Mouse (Mus musculus): ENCODE measurements around the gene Phf20. TPM values are rescaled to one million over a fixed set of nuclear protein-coding genes. Genes with fewer than 3 reads are reported as not detected.

Phf20 gene
- polyA plus RNA-seq, 1 experiment from 2014 or later, result 75.5 TPM

DNA sequence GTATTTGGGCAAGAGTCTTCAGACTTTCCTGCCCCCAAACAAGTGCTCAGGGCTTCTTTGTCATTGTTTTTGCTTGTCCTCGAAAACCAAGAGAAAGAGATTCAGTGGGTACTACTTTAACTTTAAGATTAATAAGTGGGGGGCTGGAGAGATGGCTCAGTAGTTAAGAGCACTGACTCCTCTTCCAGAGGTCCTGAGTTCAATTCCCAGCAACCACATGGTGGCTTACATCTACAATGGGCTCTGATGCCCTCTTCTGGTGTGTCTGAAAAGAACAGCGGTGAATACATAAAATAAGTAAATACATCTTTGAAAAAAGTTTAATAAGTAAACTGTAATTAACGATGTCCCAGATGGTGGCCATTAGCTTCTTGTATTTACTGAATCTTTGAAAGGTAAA is 116.9 kb downstream of the Phf20 start:
- no peaks in the 10 kb centered on the region for H3K9me3 ChIP-seq (replicated peaks)
- peak overlapping the region; percentile 92 for H3K4me3 ChIP-seq
- H3K27me3 ChIP-seq (ENCODE audit: low read depth, poor library complexity, severe bottlenecking), result no peaks in the 10 kb centered on the region
- WGBS, result 59% methylated on average over 3 of the region's 3 CpGs
- peak overlapping the region; percentile 99; the same call in 1 of the 2 replicates for H3K27ac ChIP-seq
- DNase-seq (ENCODE audit: low spot score), result no peak
- peaks cover 22% of the 10 kb centered on the region for H3K36me3 ChIP-seq
- peaks cover 20% of the 10 kb centered on the region for H3K4me1 ChIP-seq

DNA sequence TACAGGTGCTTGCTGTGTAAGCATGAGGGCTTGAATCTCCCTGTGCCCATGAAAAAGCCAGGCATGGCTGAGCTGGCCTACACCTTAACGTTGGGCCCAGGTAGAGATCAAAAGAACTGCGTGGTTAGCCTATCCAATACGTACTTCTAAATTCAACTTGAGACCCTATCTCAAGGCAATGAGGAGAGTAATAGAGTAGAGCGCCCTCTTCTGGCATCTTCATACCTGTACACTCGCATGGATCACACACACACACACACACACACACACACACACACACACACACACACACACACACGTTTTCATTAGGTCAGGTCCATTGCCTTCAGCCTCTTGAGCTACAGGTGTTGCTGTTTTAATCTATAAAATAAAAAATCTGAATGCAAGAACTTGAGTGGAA is 118.5 kb downstream of the Phf20 start:
- Histone ChIP-seq H3K4me3 (no peak overlapping the region), H3K9me3 (replicated peaks) (no peaks in the 10 kb centered on the region), H3K27me3 (ENCODE audit: low read depth, poor library complexity, severe bottlenecking) (no peaks in the 10 kb centered on the region), H3K36me3 (peaks cover 17% of the 10 kb centered on the region), H3K27ac (no peak overlapping the region), H3K4me1 (peaks cover 20% of the 10 kb centered on the region)
- DNase-seq (ENCODE audit: low spot score), result no peak
- WGBS, result 94% methylated on average over 6 of the region's 6 CpGs

DNA sequence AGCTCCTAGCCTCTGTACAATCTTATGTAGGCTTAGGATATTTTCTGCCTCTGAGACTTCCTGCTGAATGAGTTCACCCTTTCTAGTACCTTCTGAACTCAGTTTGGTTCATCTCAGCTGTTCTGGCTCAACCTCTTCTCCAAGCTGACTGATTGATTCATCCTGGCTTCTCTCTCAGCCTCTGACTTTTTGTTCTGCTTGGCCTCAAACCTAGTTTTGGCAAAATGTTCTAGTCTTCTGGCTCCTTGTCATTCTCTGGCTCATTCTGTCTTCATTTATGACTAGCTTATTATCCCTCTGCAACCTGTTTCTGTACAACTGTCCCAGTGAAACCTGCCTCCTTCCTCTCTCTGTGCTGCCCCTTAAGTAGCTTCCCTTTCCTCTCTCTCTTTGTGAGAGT is 122.2 kb downstream of the Phf20 start:
- DNase-seq (ENCODE audit: low spot score), result no peak
- Histone ChIP-seq H3K27me3 (ENCODE audit: low read depth, poor library complexity, severe bottlenecking) (no peaks in the 10 kb centered on the region), H3K36me3 (peaks cover 12% of the 10 kb centered on the region), H3K4me1 (no peaks in the 10 kb centered on the region), H3K9me3 (replicated peaks) (no peaks in the 10 kb centered on the region), H3K4me3 (no peak overlapping the region), H3K27ac (no peak overlapping the region)

DNA sequence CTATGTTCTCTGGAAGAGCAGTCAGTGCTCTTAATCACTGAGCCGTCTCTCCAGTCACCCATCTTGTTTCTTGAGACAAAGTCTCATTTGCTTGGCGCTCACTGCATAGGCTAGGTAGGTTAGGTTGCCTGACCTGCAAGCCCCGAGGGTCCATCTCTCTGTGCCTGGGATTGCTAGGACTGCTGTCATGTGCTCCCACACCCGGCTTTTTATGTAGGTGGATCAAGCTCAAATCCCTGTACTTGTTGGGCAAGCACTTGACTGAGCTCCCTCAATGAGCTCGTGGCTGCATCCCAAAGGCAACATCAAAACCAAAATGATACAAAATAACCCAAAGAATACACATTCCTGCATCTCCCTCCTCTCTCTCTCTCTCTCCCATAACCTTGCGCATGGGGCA is 125.3 kb downstream of the Phf20 start:
- H3K4me1 ChIP-seq, result peaks cover 8% of the 10 kb centered on the region; the same call in 1 of the 2 replicates
- no peak for DNase-seq (ENCODE audit: low spot score)
- 86% methylated on average over 6 of the region's 6 CpGs for WGBS
- no peak overlapping the region for H3K4me3 ChIP-seq
- 0 out of 2 replicates have a peak, but pooled peaks cover 5% of the 10 kb centered on the region for H3K36me3 ChIP-seq
- H3K9me3 ChIP-seq (replicated peaks), result no peaks in the 10 kb centered on the region
- H3K27me3 ChIP-seq (ENCODE audit: low read depth, poor library complexity, severe bottlenecking), result no peaks in the 10 kb centered on the region
- H3K27ac ChIP-seq, result no peak overlapping the region

DNA sequence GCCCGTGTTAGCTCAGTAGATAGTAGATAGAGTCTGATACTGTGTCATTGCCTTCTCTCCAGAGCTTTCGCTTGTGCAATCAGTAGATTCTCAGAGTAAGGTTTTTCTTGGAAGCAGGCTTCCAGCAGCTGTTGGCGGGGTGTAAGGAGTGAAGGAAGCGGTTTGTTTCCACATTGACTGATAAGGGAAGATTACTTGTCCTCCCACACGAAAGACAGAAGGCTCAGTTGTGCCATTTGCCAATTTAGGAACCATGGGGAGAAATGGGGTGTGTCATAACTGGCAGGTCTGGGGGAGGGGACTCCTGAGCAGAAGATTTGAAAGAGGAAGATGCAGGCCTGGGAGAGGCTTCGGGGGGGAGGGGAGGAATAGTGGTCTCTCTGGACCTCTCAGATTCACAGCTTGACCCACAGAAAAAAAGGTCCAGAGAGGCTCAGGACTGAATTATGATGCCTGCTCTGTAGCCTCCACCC is 127.9 kb downstream of the Phf20 start:
- Histone ChIP-seq H3K27me3 (ENCODE audit: low read depth, poor library complexity, severe bottlenecking) (no peaks in the 10 kb centered on the region), H3K36me3 (0 out of 2 replicates have a peak, but pooled peaks cover 5% of the 10 kb centered on the region), H3K27ac (no peak overlapping the region), H3K9me3 (replicated peaks) (no peaks in the 10 kb centered on the region), H3K4me1 (peaks cover 8% of the 10 kb centered on the region; the same call in 1 of the 2 replicates), H3K4me3 (no peak overlapping the region)
- no peak for DNase-seq (ENCODE audit: low spot score)
- WGBS, result 69% methylated on average over 6 of the region's 6 CpGs

DNA sequence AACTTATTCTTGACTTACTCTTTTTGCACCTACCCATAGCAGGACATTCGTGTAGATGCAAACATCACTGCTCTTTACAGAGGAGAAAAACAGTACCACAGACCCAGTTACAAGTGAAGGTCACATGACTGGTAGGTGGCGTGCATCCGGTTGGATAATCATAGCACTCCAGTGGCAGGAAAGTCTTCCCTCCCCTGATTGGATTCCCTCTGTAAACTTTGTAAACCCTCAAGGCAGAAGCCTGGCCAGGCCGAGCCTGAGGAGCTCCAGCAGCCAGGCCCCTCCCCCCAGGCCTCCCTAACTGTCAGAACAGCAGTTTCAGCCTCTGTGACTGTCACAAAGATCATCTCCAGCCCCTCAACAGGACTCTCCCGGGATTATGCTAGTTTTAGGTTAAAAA is 128.4 kb downstream of the Phf20 start:
- no peak overlapping the region for H3K4me3 ChIP-seq
- peaks cover 8% of the 10 kb centered on the region; the same call in 1 of the 2 replicates for H3K4me1 ChIP-seq
- no peaks in the 10 kb centered on the region for H3K9me3 ChIP-seq (replicated peaks)
- WGBS, result 43% methylated on average over 5 of the region's 5 CpGs
- H3K27me3 ChIP-seq (ENCODE audit: low read depth, poor library complexity, severe bottlenecking), result no peaks in the 10 kb centered on the region
- DNase-seq (ENCODE audit: low spot score), result no peak
- 0 out of 2 replicates have a peak, but pooled peaks cover 5% of the 10 kb centered on the region for H3K36me3 ChIP-seq
- no peak overlapping the region for H3K27ac ChIP-seq

DNA sequence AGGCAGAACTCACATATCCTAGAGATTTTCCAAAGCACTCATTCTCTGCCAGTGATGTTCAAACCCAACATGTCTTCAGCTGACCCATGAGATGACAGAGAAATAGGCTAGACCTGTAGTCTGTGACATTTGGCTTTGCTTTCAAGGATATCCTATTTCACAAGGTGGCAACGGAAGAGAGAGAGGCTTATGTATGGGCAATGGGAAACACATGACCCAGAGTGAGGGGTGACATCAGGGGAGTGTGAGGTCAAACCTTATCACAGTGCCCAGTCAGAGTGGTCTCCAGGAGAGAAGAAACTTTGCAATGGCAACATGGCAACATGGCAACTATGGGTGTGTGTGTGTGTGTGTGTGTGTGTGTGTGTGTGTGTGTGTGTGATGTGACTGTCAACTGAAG is 134.4 kb downstream of the Phf20 start:
- no peaks in the 10 kb centered on the region for H3K4me1 ChIP-seq
- no peak for DNase-seq (ENCODE audit: low spot score)
- H3K36me3 ChIP-seq, result no peaks in the 10 kb centered on the region

DNA sequence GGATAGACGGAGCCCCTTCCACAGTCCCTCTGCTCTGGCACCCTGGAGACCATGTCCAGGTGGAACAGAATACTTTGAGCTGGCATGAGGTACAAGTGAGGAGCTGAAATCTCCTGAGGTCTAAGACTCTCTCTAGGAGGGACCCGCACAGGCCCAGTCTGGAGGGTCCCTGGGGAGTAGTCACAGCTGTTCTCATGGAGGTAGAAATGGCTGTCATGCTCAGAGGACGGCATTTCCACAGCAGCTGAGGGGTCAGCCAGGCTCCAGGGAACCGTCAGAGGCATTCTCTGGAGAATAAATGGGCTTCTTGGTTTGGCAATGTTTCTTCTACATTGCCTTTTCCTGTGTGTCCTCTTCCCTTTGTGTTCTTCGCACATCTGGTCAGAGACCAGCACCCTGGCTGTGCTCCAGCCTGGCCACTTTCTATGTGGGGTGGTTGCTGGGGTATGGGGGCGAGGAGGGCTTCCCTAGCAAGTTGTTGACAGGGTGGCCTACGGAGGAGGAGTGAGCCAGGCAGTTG is 135.2 kb downstream of the Phf20 start:
- H3K9me3 ChIP-seq (replicated peaks), result no peaks in the 10 kb centered on the region
- H3K36me3 ChIP-seq, result no peaks in the 10 kb centered on the region
- H3K4me3 ChIP-seq, result no peak overlapping the region
- DNase-seq (ENCODE audit: low spot score), result no peak
- WGBS, result 84% methylated on average over 7 of the region's 7 CpGs
- no peaks in the 10 kb centered on the region for H3K27me3 ChIP-seq (ENCODE audit: low read depth, poor library complexity, severe bottlenecking)
- no peaks in the 10 kb centered on the region for H3K4me1 ChIP-seq
- no peak overlapping the region for H3K27ac ChIP-seq

More for the DNA sequence above, 134.4 kb downstream of the Phf20 start:
- H3K27ac ChIP-seq, result no peak overlapping the region
- no peaks in the 10 kb centered on the region for H3K9me3 ChIP-seq (replicated peaks)
- no peak overlapping the region for H3K4me3 ChIP-seq
- 47% methylated on average over 1 of the region's 1 CpGs for WGBS
- no peaks in the 10 kb centered on the region for H3K27me3 ChIP-seq (ENCODE audit: low read depth, poor library complexity, severe bottlenecking)

DNA sequence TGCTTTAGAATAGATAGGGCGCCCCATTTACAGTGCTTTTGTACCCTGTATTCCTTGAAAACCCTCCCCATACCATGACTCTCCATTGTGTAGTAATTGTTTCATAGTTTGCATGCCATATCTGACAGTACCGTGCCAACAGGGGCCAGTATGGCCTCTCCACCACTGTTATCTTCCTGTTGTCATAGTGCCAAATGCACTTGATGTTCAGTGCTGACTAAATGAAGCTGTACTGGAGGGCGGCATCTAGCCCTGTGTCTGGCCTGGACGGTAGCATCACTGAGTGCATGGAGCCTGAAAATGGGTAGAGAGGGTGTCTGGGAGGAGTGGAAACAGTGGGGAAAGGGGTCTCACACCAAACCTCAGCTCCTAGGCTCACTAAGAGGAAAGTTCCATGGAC is 143.8 kb downstream of the Phf20 start:
- WGBS, result 89% methylated on average over 4 of the region's 4 CpGs
- Histone ChIP-seq H3K27me3 (ENCODE audit: low read depth, poor library complexity, severe bottlenecking) (no peaks in the 10 kb centered on the region), H3K27ac (no peak overlapping the region), H3K9me3 (replicated peaks) (no peaks in the 10 kb centered on the region), H3K4me1 (no peaks in the 10 kb centered on the region), H3K36me3 (no peaks in the 10 kb centered on the region), H3K4me3 (no peak overlapping the region)
- DNase-seq (ENCODE audit: low spot score), result no peak

DNA sequence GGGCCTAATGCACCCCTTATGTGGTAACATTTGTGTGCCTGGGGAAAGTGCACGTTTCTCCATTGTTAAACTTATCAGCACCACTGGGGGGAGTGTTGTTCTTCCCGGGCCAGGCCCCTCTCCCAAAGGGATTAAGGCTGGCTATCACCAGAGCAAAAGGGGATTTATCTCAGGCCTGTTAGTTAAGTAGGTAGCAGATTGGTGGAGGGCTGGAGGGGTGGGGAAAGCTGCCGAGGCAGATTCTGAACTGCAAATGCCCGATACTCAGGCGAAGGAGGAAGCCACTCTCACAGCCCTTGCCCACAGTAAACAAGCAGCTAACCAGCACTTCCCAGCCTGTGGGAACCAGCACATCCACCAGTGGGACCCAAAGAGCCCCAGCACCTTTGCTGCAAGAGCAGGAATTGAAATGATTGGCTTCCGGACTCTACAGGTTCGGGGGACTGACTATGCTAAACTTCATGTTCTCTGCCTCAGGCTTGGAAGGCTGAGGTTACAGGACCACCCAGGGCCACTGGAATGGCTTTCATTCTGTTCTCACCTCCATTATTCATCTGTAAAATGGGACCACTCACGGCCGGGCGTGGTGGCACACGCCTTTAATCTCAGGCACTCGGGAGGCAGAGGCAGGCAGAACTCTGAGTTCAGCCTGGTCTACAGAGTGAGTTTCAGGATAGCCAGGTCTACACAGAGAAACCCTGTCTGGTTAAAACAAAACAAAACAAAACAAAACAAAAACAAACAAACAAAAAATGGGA is 148.7 kb downstream of the Phf20 start:
- H3K4me3 ChIP-seq, result no peak overlapping the region
- H3K36me3 ChIP-seq, result no peaks in the 10 kb centered on the region
- H3K4me1 ChIP-seq, result no peaks in the 10 kb centered on the region
- WGBS, result 60% methylated on average over 12 of the region's 12 CpGs
- no peak overlapping the region for H3K27ac ChIP-seq
- H3K9me3 ChIP-seq (replicated peaks), result no peaks in the 10 kb centered on the region
- H3K27me3 ChIP-seq (ENCODE audit: low read depth, poor library complexity, severe bottlenecking), result no peaks in the 10 kb centered on the region
- no peak for DNase-seq (ENCODE audit: low spot score)

DNA sequence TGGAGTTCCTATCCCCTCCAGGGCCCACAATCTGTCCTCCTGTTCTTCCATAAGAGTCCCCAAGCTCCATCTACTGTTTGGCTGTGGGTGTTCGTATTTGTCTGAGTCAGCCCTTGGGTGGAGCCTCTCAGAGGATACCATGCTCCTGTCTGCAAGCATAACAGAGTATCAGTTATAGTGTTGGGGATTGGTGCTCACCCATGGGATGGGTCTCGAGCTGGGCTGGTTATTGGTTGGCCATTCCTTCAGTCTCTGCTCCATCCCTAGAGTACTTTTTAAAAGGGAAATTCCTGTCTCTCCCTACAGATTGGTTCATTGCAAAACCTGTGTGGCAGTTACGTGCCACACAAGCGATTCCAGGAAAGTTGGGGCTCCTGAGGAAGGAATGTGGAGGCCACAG is 152.5 kb downstream of the Phf20 start:
- Histone ChIP-seq H3K27ac (no peak overlapping the region), H3K36me3 (no peaks in the 10 kb centered on the region), H3K27me3 (ENCODE audit: low read depth, poor library complexity, severe bottlenecking) (no peaks in the 10 kb centered on the region), H3K4me1 (no peaks in the 10 kb centered on the region), H3K9me3 (replicated peaks) (no peaks in the 10 kb centered on the region), H3K4me3 (no peak overlapping the region)
- no peak for DNase-seq (ENCODE audit: low spot score)
- 80% methylated on average over 4 of the region's 4 CpGs for WGBS

DNA sequence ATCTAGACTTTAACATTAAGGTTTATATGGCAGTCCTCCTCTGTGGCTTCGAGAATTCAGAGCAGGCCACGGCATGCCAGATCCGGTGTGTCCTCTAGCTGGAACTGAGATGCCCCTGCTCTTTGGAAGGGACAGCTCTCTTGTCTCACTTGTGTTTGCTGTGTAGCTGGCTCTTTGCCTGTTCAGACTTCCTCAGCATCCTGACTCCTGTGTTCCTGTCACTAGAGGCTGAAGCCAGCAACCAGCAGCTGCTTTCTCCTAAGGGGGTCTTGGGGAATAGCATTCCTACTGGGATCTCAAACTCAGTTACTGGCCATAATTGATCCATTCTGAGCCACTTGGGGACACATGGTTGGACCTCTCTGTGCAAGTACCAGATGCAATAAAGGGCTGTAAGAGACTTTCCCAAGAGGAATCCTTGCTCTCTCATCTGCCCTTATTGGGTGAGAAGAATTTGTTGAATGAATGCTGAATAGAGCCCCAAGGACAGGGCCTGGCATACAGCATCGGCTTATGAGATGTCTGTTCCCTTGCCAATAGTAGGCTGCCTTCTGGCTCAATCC is 153.1 kb downstream of the Phf20 start:
- H3K36me3 ChIP-seq, result no peaks in the 10 kb centered on the region
- H3K4me1 ChIP-seq, result no peaks in the 10 kb centered on the region
- 91% methylated on average over 4 of the region's 4 CpGs for WGBS
- no peak for DNase-seq (ENCODE audit: low spot score)
- no peak overlapping the region for H3K27ac ChIP-seq
- no peaks in the 10 kb centered on the region for H3K9me3 ChIP-seq (replicated peaks)
- H3K4me3 ChIP-seq, result no peak overlapping the region
- H3K27me3 ChIP-seq (ENCODE audit: low read depth, poor library complexity, severe bottlenecking), result no peaks in the 10 kb centered on the region

DNA sequence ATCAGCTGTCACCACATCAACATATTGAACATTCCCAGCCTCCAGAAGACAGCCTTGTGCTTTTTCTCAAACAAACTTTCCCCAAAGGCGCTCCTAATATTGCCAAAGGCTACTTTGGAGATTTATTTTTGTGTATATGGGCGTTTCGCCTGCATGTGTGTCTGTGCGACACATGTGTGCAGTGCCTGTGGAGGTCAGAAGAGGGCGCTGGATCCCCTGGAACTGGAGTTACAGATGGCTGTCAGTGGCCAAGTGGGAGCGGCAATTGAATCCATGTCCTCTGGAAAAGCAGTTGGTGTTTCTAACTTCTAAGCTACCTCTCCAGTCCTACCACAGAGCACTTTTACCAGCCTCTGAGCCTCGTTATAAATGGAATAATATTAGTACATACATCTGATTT is 155.0 kb downstream of the Phf20 start:
- Histone ChIP-seq H3K27ac (no peak overlapping the region), H3K27me3 (ENCODE audit: low read depth, poor library complexity, severe bottlenecking) (no peaks in the 10 kb centered on the region), H3K36me3 (no peaks in the 10 kb centered on the region), H3K4me1 (no peaks in the 10 kb centered on the region), H3K4me3 (no peak overlapping the region), H3K9me3 (replicated peaks) (no peaks in the 10 kb centered on the region)
- DNase-seq (ENCODE audit: low spot score), result no peak
- 81% methylated on average over 7 of the region's 7 CpGs for WGBS

Data from limb, embryonic 10.5 days (tissue).